Mouse (Mus musculus): ENCODE data around the gene Kcnj12.

Gene Kcnj12

DNA sequence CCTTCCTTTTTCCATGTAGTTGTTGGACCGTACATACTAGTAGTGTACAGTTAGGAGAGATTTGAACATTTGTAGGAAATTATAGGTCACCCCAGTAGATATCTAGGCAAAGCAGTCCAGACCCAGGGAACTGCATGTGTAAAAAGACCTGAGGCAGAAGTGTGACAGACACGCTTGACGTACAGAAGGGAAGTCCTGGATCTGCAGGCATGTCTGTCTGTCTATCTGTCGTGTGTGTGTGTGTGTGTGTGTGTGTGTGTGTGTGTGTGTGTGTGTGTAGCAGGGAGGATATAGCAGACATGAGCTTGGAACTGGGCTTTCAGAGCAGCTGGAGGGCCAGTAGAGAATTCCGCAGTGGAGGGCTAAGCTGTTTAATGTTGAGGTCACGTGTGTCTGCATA lies 87.3 kb downstream of the Kcnj12 start:
- no peak for DNase-seq (ENCODE audit: low spot score)

DNA sequence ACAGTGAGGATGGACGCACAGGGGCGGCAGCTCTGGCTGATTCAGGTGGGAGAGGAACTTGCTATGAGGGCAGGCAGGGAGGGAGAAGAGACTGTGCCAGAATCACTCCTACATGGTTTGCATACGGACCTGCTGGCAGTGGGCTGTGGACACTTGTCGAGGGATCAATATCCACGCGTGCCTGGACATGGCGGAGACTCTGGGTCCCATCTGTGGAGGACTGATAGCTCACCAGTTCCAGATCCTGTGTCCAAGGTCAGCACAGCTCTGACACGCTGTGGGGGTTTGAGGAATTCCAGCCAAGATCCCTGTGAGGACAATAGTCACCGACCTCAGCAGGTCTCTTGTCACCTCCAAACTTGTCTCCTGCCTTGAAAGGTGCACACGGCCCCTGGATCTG lies 87.7 kb downstream of the Kcnj12 start:
- no peak for DNase-seq (ENCODE audit: low spot score)

DNA sequence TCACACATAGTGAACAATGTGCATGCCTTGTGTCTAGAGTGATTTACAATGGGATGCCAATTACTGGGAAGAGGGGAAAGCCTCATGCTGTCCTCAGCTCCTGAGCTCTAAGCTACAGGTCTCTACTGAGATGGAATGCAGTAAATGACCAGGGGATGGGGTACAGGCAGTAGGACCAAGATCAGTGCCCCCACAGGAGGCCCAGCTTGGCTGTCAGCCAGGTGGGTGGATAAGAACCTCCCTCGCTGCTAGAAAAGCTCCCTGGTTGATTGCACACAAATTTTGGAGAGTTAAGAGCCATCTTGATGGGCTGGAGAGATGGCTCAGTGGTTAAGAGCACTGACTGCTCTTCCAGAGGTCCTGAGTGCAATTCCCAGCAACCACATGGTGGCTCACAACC lies 88.6 kb downstream of the Kcnj12 start:
- no peak for DNase-seq (ENCODE audit: low spot score)

DNA sequence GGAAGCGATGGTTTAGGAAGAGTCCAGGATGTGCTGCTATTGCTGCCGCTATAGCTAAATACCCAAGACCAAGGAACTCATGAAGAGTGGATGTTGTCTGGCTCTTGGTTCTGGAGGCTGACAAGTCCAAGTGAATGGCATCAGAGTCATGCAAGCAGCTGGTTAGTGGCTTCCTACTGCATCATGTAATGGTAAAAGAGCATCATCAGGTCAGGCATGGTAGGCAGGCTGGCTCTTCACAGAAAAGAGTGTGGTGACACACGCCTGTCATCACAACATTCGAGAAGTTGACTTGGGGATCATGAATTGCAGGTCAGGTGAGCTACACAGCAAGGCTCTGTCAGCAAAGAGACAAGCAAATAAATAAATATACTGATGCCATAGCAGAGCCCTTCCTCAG lies 89.1 kb downstream of the Kcnj12 start:
- DNase-seq (ENCODE audit: low spot score): no peak

DNA sequence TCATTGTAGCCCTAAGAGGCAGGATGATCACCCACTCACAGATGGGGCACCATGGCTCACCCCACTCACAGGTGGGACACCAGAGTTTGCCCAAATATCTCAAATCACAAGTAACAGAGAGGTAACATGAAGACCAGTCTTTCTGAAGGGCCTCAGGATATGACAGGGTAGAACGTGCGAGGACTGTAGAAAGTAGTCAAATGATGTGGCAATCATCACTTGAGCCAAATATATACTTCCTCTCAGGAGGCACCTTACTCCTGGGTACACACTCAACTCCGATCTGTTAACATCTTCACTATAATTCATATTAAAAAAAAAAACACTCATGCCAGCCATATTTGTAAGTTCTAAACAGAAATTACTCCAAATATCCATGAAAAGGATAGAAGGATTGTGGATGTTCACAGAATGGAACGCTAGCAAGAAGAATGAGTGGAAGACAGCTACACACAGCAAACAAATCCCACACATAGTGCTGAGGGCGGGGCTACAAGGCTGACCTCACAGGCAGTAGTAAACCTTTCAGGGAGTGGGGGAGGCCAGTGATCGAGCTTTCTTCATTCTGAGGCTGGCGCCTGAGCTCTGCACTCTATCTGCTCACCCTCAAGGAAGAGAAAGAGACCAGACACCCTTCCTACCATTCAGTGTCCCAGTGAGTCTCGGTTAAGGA lies 90.1 kb downstream of the Kcnj12 start:
- DNase-seq (ENCODE audit: low spot score): no peak

DNA sequence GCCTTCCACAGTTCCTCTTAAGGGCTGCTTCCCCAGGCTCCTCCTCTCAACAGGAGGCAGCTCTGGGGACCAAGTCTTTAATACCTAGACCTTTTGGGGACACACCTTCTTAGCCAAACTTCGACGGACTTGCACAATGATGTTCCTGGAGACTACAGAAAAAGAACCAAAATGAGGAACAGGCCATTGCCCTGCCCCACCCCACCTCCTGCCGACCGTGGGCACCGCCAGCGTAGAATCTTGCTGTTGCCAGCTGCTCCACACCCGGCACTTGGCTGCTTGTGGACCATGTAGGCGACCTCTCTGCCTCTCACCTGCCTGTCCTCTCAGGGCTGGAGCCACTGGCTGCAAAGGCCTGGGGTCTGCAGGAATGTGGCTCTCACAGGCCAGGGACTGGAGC lies 93.9 kb downstream of the Kcnj12 start:
- no peak for DNase-seq (ENCODE audit: low spot score)

DNA sequence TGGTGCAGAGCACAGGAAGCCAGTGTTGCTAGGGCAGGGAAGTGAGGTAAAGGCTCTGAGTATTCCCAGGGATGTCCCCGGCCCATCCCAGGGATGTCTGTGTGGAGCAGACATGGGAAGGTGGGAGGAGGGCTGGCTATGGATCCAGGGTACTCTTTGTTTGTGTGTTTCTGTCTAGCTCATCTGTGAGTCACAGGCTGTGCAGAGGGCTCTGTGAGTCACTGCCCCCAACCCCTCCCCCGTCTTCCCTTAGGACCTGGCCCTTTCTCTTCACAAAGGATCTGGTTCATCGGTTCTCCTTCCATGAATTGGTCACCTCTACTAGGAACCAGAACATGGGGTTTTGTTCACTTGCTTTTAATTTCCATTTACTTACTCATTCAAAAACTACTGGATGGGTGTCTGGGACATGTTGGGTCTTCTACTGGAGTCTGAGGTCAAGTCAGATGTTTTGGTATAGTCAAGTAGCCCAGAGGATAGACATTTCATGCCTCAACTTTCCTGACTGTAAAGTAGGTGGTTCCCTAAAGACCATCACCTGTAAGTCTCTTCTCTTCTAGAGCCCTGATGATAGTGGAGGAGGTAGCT lies 97.7 kb downstream of the Kcnj12 start:
- no peak for DNase-seq (ENCODE audit: low spot score)

Measured in left cerebral cortex, adult 11 months (tissue).